Mouse (Mus musculus) intestine, postnatal 0 days (tissue): ENCODE data around the gene Adgrf5. TPM values are rescaled to one million over a fixed set of nuclear protein-coding genes. Genes with fewer than 3 reads are reported as not detected.

Experiments used
- ATAC-seq: fragments of 200-750 bp; cut with Nextera tagmentation; 2 replicates; pipeline ENCODE4 v1.8.0; 2017; ENCODE audit warnings: mild to moderate bottlenecking, moderate TSS enrichment, moderate library complexity
- H3K27ac ChIP-seq: fragments of 300-500 bp; sonication (generic); 2 replicates; pipeline ENCODE4 v1.5.1; 2014; ENCODE audit warnings: mild to moderate bottlenecking, low read depth, low read length, moderate library complexity
- H3K27me3 ChIP-seq: fragments of 300-500 bp; sonication (generic); replicated peaks from 2 replicates; pipeline ENCODE4 v1.6.1; 2014; ENCODE audit warnings: low read length, mixed read lengths; ENCODE audit not compliant: control insufficient read depth, insufficient read depth
- H3K36me3 ChIP-seq: fragments of 300-500 bp; sonication (generic); 2 replicates; pipeline ENCODE4 v1.6.1; 2014; ENCODE audit warnings: mild to moderate bottlenecking, moderate library complexity; ENCODE audit not compliant: control insufficient read depth, insufficient read depth
- H3K4me1 ChIP-seq: fragments of 300-500 bp; sonication (generic); replicated peaks from 2 replicates; pipeline ENCODE4 v1.6.1; 2014; ENCODE audit warnings: antibody characterized with exemption, low read length, mixed read lengths; ENCODE audit not compliant: control insufficient read depth, insufficient read depth
- H3K4me2 ChIP-seq: fragments of 300-500 bp; sonication (generic); replicated peaks from 2 replicates; pipeline ENCODE4 v1.6.1; 2014; ENCODE audit warnings: low read depth, mild to moderate bottlenecking, moderate library complexity
- H3K4me3 ChIP-seq: fragments of 300-500 bp; sonication (generic); 2 replicates; pipeline ENCODE4 v1.5.1; 2014; ENCODE audit warnings: low read depth, low read length
- H3K9ac ChIP-seq: fragments of 300-500 bp; sonication (generic); 2 replicates; pipeline ENCODE4 v1.6.1; 2014; ENCODE audit warnings: mild to moderate bottlenecking, low read depth, low read length
- H3K9me3 ChIP-seq: fragments of 300-500 bp; sonication (generic); 2 replicates; pipeline ENCODE4 v1.6.1; 2016; ENCODE audit warnings: mixed run types; ENCODE audit not compliant: control insufficient read depth
- CTCF ChIP-seq: sonication (generic); IDR thresholded peaks from 2 replicates; pipeline ENCODE4 v1.5.1; 2016; ENCODE audit warnings: low read depth, mild to moderate bottlenecking, control low read depth, antibody characterized with exemption, moderate library complexity
- WGBS: fragments of 180-500 bp; shearing (Covaris S2); extraction: QIAGEN DNeasy Blood & Tissue Kit; methylation state at CpG from one replicate; pipeline ENCODE4 v1.1.7; 2014; 5-methylcytosine and 5-hydroxymethylcytosine counted together
- polyA plus RNA-seq: library from polyadenylated mRNA; unstranded; fragments of >200 nt; fragmentation: Nextera tagmentation; extraction: Ambion mirVana; gene quantifications from 2 replicates; pipeline ENCODE4 v1.2.1, GENCODE M21; 2015

The Adgrf5 gene
- polyA plus RNA-seq, 1 experiment from 2014 or later: 3.7 TPM

GRCm38 (mm10) chr17:43361021-43361420 is 770 bp downstream of the Adgrf5 start:
- Histone ChIP-seq H3K4me3 (peak overlapping the region; percentile 19; the same call in 1 of the 2 replicates), H3K9ac (no peak overlapping the region), H3K4me1 (no peaks in the 10 kb centered on the region), H3K36me3 (no peaks in the 10 kb centered on the region), H3K4me2 (peak overlapping the region; percentile 51; the same call in 1 of the 2 replicates), H3K27me3 (no peaks in the 10 kb centered on the region), H3K9me3 (no peaks in the 10 kb centered on the region), H3K27ac (no peak overlapping the region)
- WGBS: 74% methylated on average over 11 of the region's 11 CpGs
- no peak for ATAC-seq
- no peak for TF ChIP-seq CTCF

GRCm38 (mm10) chr17:43362362-43362761 is 2.1 kb downstream of the Adgrf5 start:
- H3K27me3 ChIP-seq: no peaks in the 10 kb centered on the region
- no peak overlapping the region for H3K9ac ChIP-seq
- no peak for TF ChIP-seq CTCF
- WGBS: 50% methylated on average over 11 of the region's 11 CpGs
- H3K36me3 ChIP-seq: no peaks in the 10 kb centered on the region
- no peaks in the 10 kb centered on the region for H3K9me3 ChIP-seq
- no peak for ATAC-seq
- H3K4me1 ChIP-seq: no peaks in the 10 kb centered on the region
- no peak overlapping the region for H3K27ac ChIP-seq
- peak overlapping the region; percentile 51 for H3K4me2 ChIP-seq
- no peak overlapping the region for H3K4me3 ChIP-seq

DNA sequence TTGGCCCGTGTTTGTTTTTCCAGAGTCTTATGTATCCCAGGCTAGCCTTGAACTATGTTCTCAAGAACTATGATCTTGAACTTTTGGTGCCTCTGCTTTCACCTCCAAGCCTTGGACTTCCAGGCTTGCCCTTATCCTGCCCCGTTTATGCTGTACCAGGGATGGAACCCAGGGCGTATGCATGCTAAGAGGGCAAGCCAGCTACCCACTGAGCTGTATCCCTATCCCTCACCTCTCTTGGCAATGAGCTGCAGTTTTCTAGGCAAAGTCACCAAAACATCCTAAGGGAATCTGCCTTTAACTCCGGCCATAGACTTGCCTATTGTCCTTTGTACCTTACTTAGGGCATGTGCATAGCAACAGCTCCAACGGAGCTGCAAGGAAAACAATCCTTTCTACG is 2.6 kb downstream of the Adgrf5 start:
- TF ChIP-seq CTCF: no peak
- H3K27ac ChIP-seq: no peak overlapping the region
- H3K9me3 ChIP-seq: no peaks in the 10 kb centered on the region
- H3K4me3 ChIP-seq: no peak overlapping the region
- H3K4me2 ChIP-seq: peak overlapping the region; percentile 51; the same call in 1 of the 2 replicates
- WGBS: 53% methylated on average over 6 of the region's 6 CpGs
- no peak overlapping the region for H3K9ac ChIP-seq
- H3K4me1 ChIP-seq: no peaks in the 10 kb centered on the region
- ATAC-seq: no peak
- no peaks in the 10 kb centered on the region for H3K36me3 ChIP-seq
- no peaks in the 10 kb centered on the region for H3K27me3 ChIP-seq

- ATAC-seq: no peak
- no peaks in the 10 kb centered on the region for H3K4me1 ChIP-seq
- no peaks in the 10 kb centered on the region for H3K27me3 ChIP-seq
- no peaks in the 10 kb centered on the region for H3K36me3 ChIP-seq
- no peak for TF ChIP-seq CTCF
- H3K4me2 ChIP-seq: no peak overlapping the region
- no peak overlapping the region for H3K9ac ChIP-seq
- WGBS: 51% methylated on average over 6 of the region's 6 CpGs
- H3K27ac ChIP-seq: no peak overlapping the region
- no peaks in the 10 kb centered on the region for H3K9me3 ChIP-seq
- H3K4me3 ChIP-seq: no peak overlapping the region
These were observed 3.7 kb downstream of the Adgrf5 start for GRCm38 (mm10) chr17:43363921-43364320.

DNA sequence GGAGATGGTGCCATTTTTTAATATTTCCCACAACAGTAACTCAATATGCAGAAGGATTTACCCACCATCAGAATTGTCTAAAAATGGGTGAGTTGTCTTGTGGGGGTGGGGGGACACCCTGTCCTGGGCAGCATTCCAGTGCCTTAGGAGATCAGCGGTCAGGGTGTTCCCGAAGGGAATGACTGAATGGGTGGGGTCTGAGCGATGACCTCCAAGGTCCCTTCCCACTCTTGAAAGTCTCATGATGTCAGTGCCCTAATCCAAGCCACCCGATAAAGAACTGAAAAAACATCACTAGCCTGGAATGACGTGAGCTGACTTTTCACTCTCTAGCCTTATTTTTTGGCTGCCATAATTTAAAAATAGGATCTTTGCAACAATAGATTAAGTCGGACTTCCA is 5.0 kb downstream of the Adgrf5 start:
- H3K9me3 ChIP-seq: no peaks in the 10 kb centered on the region
- H3K27ac ChIP-seq: no peak overlapping the region

DNA sequence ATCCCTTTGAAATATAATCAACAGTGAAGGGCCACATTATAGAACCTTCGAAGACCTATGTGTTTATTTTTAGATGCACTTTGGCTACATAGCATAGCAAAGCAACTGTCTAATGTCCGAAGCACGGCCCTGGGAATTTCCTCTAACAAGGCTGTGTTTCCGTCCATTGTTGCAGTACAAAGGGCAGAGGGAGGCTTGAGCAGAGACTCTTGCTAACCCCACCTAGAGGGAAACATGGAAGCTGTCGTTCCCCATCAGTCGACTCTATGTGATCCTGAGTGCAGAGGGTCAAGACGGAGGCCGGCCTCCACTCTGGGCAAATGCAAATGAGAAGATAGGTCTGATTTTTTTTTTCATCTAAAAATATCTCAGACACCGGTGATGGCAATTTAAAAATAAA is 6.2 kb downstream of the Adgrf5 start:
- H3K4me3 ChIP-seq: no peak overlapping the region
- H3K27me3 ChIP-seq: no peaks in the 10 kb centered on the region
- no peak overlapping the region for H3K27ac ChIP-seq
- no peaks in the 10 kb centered on the region for H3K36me3 ChIP-seq
- TF ChIP-seq CTCF: peak; percentile 19; the same call in 1 of the 2 replicates
- ATAC-seq: no peak
- H3K4me2 ChIP-seq: no peak overlapping the region
- no peak overlapping the region for H3K9ac ChIP-seq
- 65% methylated on average over 9 of the region's 9 CpGs for WGBS
- H3K4me1 ChIP-seq: no peaks in the 10 kb centered on the region
- no peaks in the 10 kb centered on the region for H3K9me3 ChIP-seq

More for the DNA sequence above, 5.0 kb downstream of the Adgrf5 start:
- no peak overlapping the region for H3K4me3 ChIP-seq
- WGBS: 80% methylated on average over 6 of the region's 6 CpGs
- no peak for ATAC-seq
- H3K27me3 ChIP-seq: no peaks in the 10 kb centered on the region
- H3K9ac ChIP-seq: no peak overlapping the region
- H3K4me1 ChIP-seq: no peaks in the 10 kb centered on the region
- no peak overlapping the region for H3K4me2 ChIP-seq
- no peaks in the 10 kb centered on the region for H3K36me3 ChIP-seq
- no peak for TF ChIP-seq CTCF

DNA sequence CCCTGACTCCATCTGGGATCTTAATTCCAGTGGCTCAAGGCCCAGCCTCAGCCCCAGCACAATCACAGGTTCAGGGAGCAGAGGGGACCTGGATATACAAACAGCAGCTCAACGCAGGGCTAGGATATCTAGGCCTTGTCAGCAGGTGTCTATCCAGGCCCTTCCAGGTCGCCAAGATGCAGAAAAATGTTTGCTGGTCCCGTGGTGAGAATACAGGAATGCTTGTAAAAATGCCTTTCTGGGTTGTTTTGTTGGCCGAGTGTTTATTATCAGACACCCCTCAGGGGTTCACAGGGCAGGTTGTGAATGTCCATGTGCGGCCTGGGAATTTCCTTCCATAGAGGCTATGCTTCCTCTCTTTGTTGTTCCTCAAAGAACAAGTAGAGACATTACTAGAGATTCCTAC is 7.9 kb downstream of the Adgrf5 start:
- Histone ChIP-seq H3K27ac (peak overlapping the region; percentile 9; the same call in 1 of the 2 replicates), H3K36me3 (no peaks in the 10 kb centered on the region), H3K4me3 (no peak overlapping the region), H3K4me2 (no peak overlapping the region), H3K9ac (no peak overlapping the region), H3K9me3 (no peaks in the 10 kb centered on the region), H3K27me3 (no peaks in the 10 kb centered on the region), H3K4me1 (no peaks in the 10 kb centered on the region)
- TF ChIP-seq CTCF: no peak
- no peak for ATAC-seq
- WGBS: 61% methylated on average over 5 of the region's 5 CpGs
